Mouse (Mus musculus): ENCODE measurements around the gene Htr1d.

GRCm38 (mm10) chr4:136449795-136450194 is 26.5 kb downstream of the Htr1d start:
- TF ChIP-seq CTCF (IDR thresholded peaks at IDR 0.05; ENCODE audit: low read depth) (no peak), EP300 (IDR thresholded peaks at IDR 0.05; ENCODE audit: low read depth) (no peak)

Data from liver, postnatal 0 days (tissue).